Mouse (Mus musculus) kidney, adult 2 months (tissue): ENCODE measurements around the gene Rps6ka4.

Experiments
- CTCF ChIP-seq: fragments of 200-500 bp; conservative IDR thresholded peaks from 2 replicates; pipeline ENCODE4 v1.5.1; 2011; ENCODE audit warnings: low read depth, mild to moderate bottlenecking, control low read depth, low read length, moderate library complexity, mixed read lengths; ENCODE audit not compliant: insufficient read depth, insufficient read length
- POLR2A ChIP-seq: fragments of 200-500 bp; IDR thresholded peaks from one replicate; pipeline ENCODE4 v1.6.1; 2011; ENCODE audit warnings: low read depth, low read length, control low read depth

GRCm38 (mm10) chr19:6825384-6825783 lies 15.1 kb downstream of the Rps6ka4 start:
- TF ChIP-seq CTCF (no peak), POLR2A (no peak)
